Mouse (Mus musculus): Measurements from ENCODE around the gene Tex13c3. TPM values are rescaled to one million over a fixed set of nuclear protein-coding genes. Genes with fewer than 3 reads are reported as not detected.
"Not testable (repeated sequence)": the region's sequence is repeated elsewhere in the genome, so short reads cannot be mapped to it uniquely, and the experiment has no call there.

The Tex13c3 gene
- not detected in 2 replicates for polyA plus RNA-seq (2016; fragmentation: Nextera tagmentation; extraction: Ambion mirVana)

DNA sequence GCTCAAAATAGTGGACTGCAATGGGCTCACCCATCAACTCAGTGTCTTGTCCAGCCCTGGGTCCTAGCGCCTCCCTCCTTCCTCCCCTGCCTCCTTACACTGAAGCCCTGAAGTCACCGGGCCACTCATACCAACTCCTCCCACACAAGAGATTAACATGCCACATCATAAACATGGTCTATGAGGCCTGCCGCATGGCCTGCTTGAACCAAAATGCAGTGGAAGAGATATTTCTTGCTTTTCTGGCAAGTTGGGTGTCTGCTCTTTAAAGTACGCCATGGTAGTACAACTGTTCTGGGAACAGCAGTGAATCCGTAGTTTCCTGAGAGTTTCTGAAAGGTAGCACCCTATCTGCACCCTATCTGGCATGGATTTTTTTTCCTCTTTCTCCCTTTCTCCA lies at the start of gene Tex13c3:
Tex13c3 (minus strand) TSS at position 101 of the 400 bp plus-strand sequence.
- DNase-seq (ENCODE audit: low spot score); H3K4me3 ChIP-seq; H3K36me3 ChIP-seq; H3K9me3 ChIP-seq (replicated peaks); H3K27me3 ChIP-seq (ENCODE audit: low read depth, poor library complexity, severe bottlenecking); H3K4me1 ChIP-seq; H3K27ac ChIP-seq: not testable (repeated sequence)
- WGBS = 89% methylated on average over 5 of the region's 5 CpGs

DNA sequence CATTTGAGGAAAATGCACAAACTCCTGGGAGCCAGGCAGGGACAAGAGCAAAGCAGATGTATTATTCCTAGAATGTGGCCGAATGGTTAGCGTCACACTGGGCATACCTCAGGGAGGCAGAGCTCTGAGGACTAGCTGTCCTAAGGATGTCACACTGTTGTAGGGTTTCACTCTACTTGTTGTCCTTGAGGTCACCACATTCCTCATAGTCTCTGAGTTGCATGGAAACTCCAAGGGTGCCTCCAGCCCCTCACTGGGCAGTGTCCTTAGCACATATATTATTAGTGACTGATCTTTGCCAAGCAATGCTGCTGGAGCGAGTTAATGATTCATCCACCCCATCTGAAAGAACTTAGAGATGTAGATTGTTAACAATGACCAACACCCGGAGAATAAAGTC lies 8.6 kb upstream of the Tex13c3 start:
- Histone ChIP-seq H3K4me3 (no peak overlapping the region), H3K4me1 (no peaks in the 10 kb centered on the region), H3K36me3 (no peaks in the 10 kb centered on the region), H3K27me3 (ENCODE audit: low read depth, poor library complexity, severe bottlenecking) (no peaks in the 10 kb centered on the region), H3K27ac (no peak overlapping the region), H3K9me3 (replicated peaks) (no peaks in the 10 kb centered on the region)
- no peak for DNase-seq (ENCODE audit: low spot score)
- WGBS = 91% methylated on average over 4 of the region's 4 CpGs
